8 mouse cellular contexts compared by ENCODE assay signal in the genomic region with DNA sequence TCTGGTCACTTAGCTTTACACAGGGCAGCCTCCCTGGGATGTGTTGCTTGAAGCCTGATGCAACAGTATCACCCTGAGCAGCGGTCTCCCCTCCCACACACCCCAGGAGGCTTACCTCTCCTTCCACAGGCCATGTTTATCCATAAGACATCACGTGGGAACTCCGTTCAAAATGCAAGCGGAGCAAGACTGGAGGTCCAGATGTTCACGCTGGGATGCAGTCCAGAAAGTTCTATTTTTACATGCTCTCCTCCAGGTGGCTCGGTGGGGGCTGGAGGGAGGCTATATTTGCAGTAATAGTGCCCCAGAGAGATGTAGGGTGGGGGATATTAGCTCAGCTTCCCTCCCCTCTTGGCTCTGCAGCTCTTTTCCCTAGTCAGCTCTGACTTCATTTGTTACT. TPM values are rescaled to one million over a fixed set of nuclear protein-coding genes. Genes with fewer than 3 reads are reported as not detected.
DNase-seq lines count a peak whose midpoint lies in the region; ATAC-seq and TF ChIP-seq lines count a peak whose summit lies in the region.

No protein-coding gene starts in this region.

- no peak for TF ChIP-seq CTCF in heart, adult 2 months (IDR thresholded peaks at IDR 0.05)

- 0 out of 2 replicates have a peak, but pooled peaks have one; percentile 51 for TF ChIP-seq EP300 in heart, adult 2 months (IDR thresholded peaks at IDR 0.05; ENCODE audit: insufficient read depth, low read depth, low read length)

- no peak overlapping the region for H3K4me2 ChIP-seq in midbrain, embryonic 11.5 days

- intact Hi-C loops in heart, adult 2 months (cut with DNase I): loop anchor here (2.0 to 10.0 kb wide), 3 partner anchors 37 to 679 kb away; no protein-coding TSS in a partner anchor
- intact Hi-C loops in left cerebral cortex, postnatal 36 days (cut with DNase I): loop anchor here (10.0 kb wide), 1 partner anchor 679 kb away; no protein-coding TSS in a partner anchor

- DNase-seq in heart, adult 2 months: peak; percentile 42 to 57
- DNase-seq in heart, embryonic 10.5 days (ENCODE audit: low spot score): no peak
- DNase-seq in ovary, postnatal 14 days (ENCODE audit: low spot score): peak; percentile 28
- no peak for DNase-seq in ovary, postnatal 36 days (ENCODE audit: low spot score)
- DNase-seq in left cerebral cortex, postnatal 36 days (ENCODE audit: low spot score in 2 of 2): peak; percentile 54 to 59
- no peak for DNase-seq in urinary bladder, postnatal 10 days (ENCODE audit: low spot score)
- DNase-seq in c-Kit-positive CD71-positive TER-119-positive erythroid progenitor cells, embryonic 14.5 days (ENCODE audit: low spot score): no peak
- no peak for DNase-seq in midbrain, embryonic 11.5 days (ENCODE audit: low spot score, missing footprints)

- H3K4me3 ChIP-seq in heart, adult 2 months: no peak overlapping the region
- no peak overlapping the region for H3K4me3 ChIP-seq in heart, embryonic 10.5 days
- no peak overlapping the region for H3K4me3 ChIP-seq in midbrain, embryonic 11.5 days (ENCODE audit: low read depth, low read length)

- H3K9me3 ChIP-seq in heart, embryonic 10.5 days: no peaks in the 10 kb centered on the region
- H3K9me3 ChIP-seq in midbrain, embryonic 11.5 days (ENCODE audit: control insufficient read depth, low read length): no peaks in the 10 kb centered on the region

- H3K79me2 ChIP-seq in heart, adult 2 months (replicated peaks; ENCODE audit: control insufficient read depth, insufficient read depth, low read length): no peaks in the 10 kb centered on the region

- H3K4me1 ChIP-seq in heart, adult 2 months (ENCODE audit: control insufficient read depth, insufficient read depth, low read length): no peaks in the 10 kb centered on the region
- 0 out of 2 replicates have a peak, but pooled peaks cover 4% of the 10 kb centered on the region for H3K4me1 ChIP-seq in heart, embryonic 10.5 days
- no peaks in the 10 kb centered on the region for H3K4me1 ChIP-seq in midbrain, embryonic 11.5 days (ENCODE audit: control insufficient read depth, insufficient read depth, low read length)

- no peak overlapping the region for H3K27ac ChIP-seq in heart, adult 2 months
- H3K27ac ChIP-seq in heart, embryonic 10.5 days: no peak overlapping the region
- no peak overlapping the region for H3K27ac ChIP-seq in midbrain, embryonic 11.5 days (ENCODE audit: low read depth, low read length)

- H3K36me3 ChIP-seq in heart, adult 2 months (ENCODE audit: control insufficient read depth, insufficient read depth, low read length): no peaks in the 10 kb centered on the region
- no peaks in the 10 kb centered on the region for H3K36me3 ChIP-seq in heart, embryonic 10.5 days
- H3K36me3 ChIP-seq in midbrain, embryonic 11.5 days (ENCODE audit: control insufficient read depth, insufficient read depth, low read length): no peaks in the 10 kb centered on the region

- H3K27me3 ChIP-seq in heart, adult 2 months (ENCODE audit: control insufficient read depth, insufficient read depth, low read length): no peaks in the 10 kb centered on the region
- no peaks in the 10 kb centered on the region for H3K27me3 ChIP-seq in heart, embryonic 10.5 days (ENCODE audit: insufficient read depth, poor library complexity, severe bottlenecking)
- H3K27me3 ChIP-seq in midbrain, embryonic 11.5 days (ENCODE audit: control insufficient read depth, insufficient read depth, low read length): no peaks in the 10 kb centered on the region

- no peak for ATAC-seq in midbrain, embryonic 11.5 days (ENCODE audit: low FRiP score)

- TF ChIP-seq POLR2A in heart, adult 2 months (IDR thresholded peaks at IDR 0.05; ENCODE audit: insufficient read depth, low read depth, low read length): no peak

- no peak overlapping the region for H3K9ac ChIP-seq in heart, adult 2 months (ENCODE audit: low read depth, low read length)
- no peak overlapping the region for H3K9ac ChIP-seq in midbrain, embryonic 11.5 days (ENCODE audit: low read length)

- 18% methylated on average over 6 of the region's 6 CpGs for WGBS in heart, adult 2 months
- 69% methylated on average over 6 of the region's 6 CpGs for WGBS in heart, embryonic 10.5 days
- 82% methylated on average over 6 of the region's 6 CpGs for WGBS in midbrain, embryonic 11.5 days

RNA-seq across cellular contexts. Expression of gene Zfr, which starts 33.5 kb away (rescaled TPM):
- total RNA-seq in heart, adult 2 months (2021): 10 to 100 TPM; 76.8 to 79.8 TPM
- polyA plus RNA-seq in heart, adult 2 months (2012; rRNA removed): 77.8 and 93.2 TPM in 2 replicates
- 120 and 122 TPM in 2 replicates for polyA plus RNA-seq in heart, embryonic 10.5 days (2016; fragmentation: Nextera tagmentation; extraction: Ambion mirVana)
- 100 to 1,000 TPM; 331 to 349 TPM for total RNA-seq in left cerebral cortex, postnatal 36 days (2021)
- polyA plus RNA-seq in midbrain, embryonic 11.5 days (2014; fragmentation: Nextera tagmentation; extraction: Ambion mirVana): 137 and 138 TPM in 2 replicates

Comparison
In these comparisons a context has a peak if more than half of its experiments do, and no peak if none do; other contexts are left out.
1. DNase-seq: peak in heart, adult 2 months (2 of 2), ovary, postnatal 14 days (single experiment) and left cerebral cortex, postnatal 36 days (2 of 2); none in heart, embryonic 10.5 days (single experiment), ovary, postnatal 36 days (single experiment), urinary bladder, postnatal 10 days (single experiment), c-Kit-positive CD71-positive TER-119-positive erythroid progenitor cells, embryonic 14.5 days (single experiment) and midbrain, embryonic 11.5 days (single experiment).